Mouse (Mus musculus): ENCODE data around the gene Psma1. TPM values are rescaled to one million over a fixed set of nuclear protein-coding genes. Genes with fewer than 3 reads are reported as not detected.

Psma1 gene
- polyA plus RNA-seq, 1 experiment from 2014 or later: 258 TPM

- H3K27me3 ChIP-seq: no peaks in the 10 kb centered on the region
- DNase-seq (ENCODE audit: low read depth, low spot score): no peak
- ChIA-PET POLR2A (no interaction called here), CTCF (no interaction called here)
- in situ Hi-C loops (cut with MboI; ENCODE audit: low pct_unique_long_range_greater_than_20kb): loop anchor here (25.0 kb wide), 2 partner anchors 458 to 858 kb away; partner anchors contain the start of genes Btbd10 and Spon1
- no peak for TF ChIP-seq CTCF (IDR thresholded peaks at IDR 0.05)
- ATAC-seq: no peak
These were observed 55.5 kb downstream of the Psma1 start for GRCm38 (mm10) chr7:114220433-114220832.

GRCm38 (mm10) chr7:114216908-114217307, 59.0 kb downstream of the Psma1 start:
- in situ Hi-C loops (cut with MboI; ENCODE audit: low pct_unique_long_range_greater_than_20kb): loop anchor here (25.0 kb wide), 2 partner anchors 455 to 855 kb away; partner anchors contain the start of genes Btbd10 and Spon1
- H3K27me3 ChIP-seq: no peaks in the 10 kb centered on the region
- POLR2A ChIA-PET: no interaction called here
- CTCF ChIA-PET: no interaction called here
- TF ChIP-seq CTCF (IDR thresholded peaks at IDR 0.05): no peak
- no peak for DNase-seq (ENCODE audit: low read depth, low spot score)
- no peak for ATAC-seq

Other genes starting within 250 kb of the Psma1 start
- gene Rras2, start 158.3 kb downstream of the Psma1 start, polyA plus RNA-seq (2021): 145 TPM
- gene Copb1, start 21.4 kb downstream of the Psma1 start, polyA plus RNA-seq (2021): 134 TPM
- gene Pde3b, start 139.2 kb upstream of the Psma1 start, polyA plus RNA-seq (2021): 21.1 TPM